Mouse (Mus musculus) CH12.LX (cell line): ENCODE measurements around the gene Fmnl1. TPM values are rescaled to one million over a fixed set of nuclear protein-coding genes. Genes with fewer than 3 reads are reported as not detected.

Experiments used
- DNase-seq: peaks from one replicate; pipeline ENCODE4 v3.0.0-alpha.2; 2013; ENCODE audit errors: extremely low read depth
- H3K27ac ChIP-seq: 2 replicates; pipeline ENCODE4 v1.5.1; 2012; ENCODE audit warnings: low read depth, mild to moderate bottlenecking, control low read depth, moderate library complexity; ENCODE audit not compliant: insufficient read depth
- H3K27me3 ChIP-seq: replicated peaks from 2 replicates; pipeline ENCODE3; 2012; ENCODE audit warnings: inconsistent platforms
- H3K36me3 ChIP-seq, 2 experiments: replicated peaks in 1 of 2; 2 replicates each; pipeline versions ENCODE3 to v1.6.1; 2012; ENCODE audit warnings: inconsistent platforms in 1 of 2, low read length in 1 of 2, mild to moderate bottlenecking in 1 of 2, mixed read lengths in 1 of 2, moderate library complexity in 1 of 2; ENCODE audit not compliant: control insufficient read depth in 1 of 2, insufficient read depth in 1 of 2
- H3K4me1 ChIP-seq, 2 experiments: 2 replicates each; pipeline ENCODE4 v1.6.1; 2012; ENCODE audit warnings: inconsistent platforms in 1 of 2, moderate library complexity in 1 of 2; ENCODE audit not compliant: insufficient read depth in 2 of 2, control insufficient read depth in 1 of 2
- H3K4me2 ChIP-seq: 2 replicates; pipeline ENCODE4 v1.6.1; 2012; ENCODE audit warnings: low read depth, mild to moderate bottlenecking, control low read depth; ENCODE audit not compliant: poor library complexity, insufficient read depth, severe bottlenecking
- H3K4me3 ChIP-seq, 3 experiments: fragments of 150-350 bp in 1 of 3; sonication (generic) in 1 of 3; replicated peaks in 1 of 3; 2 replicates each; pipeline versions ENCODE3 to v1.5.1; 2011 to 2012; ENCODE audit warnings: low read depth in 2 of 3, low read length in 2 of 3, mild to moderate bottlenecking in 2 of 3, moderate library complexity in 2 of 3, control low read depth in 1 of 3, improper control_type of control experiment in 1 of 3, inconsistent platforms in 1 of 3, mixed read lengths in 1 of 3; ENCODE audit not compliant: poor library complexity in 1 of 3
- H3K79me2 ChIP-seq: replicated peaks from 2 replicates; pipeline ENCODE4 v1.6.1; 2012; ENCODE audit warnings: mild to moderate bottlenecking, moderate library complexity; ENCODE audit not compliant: control insufficient read depth, poor library complexity, insufficient read depth, severe bottlenecking; ENCODE audit errors: extremely low read depth
- H3K9ac ChIP-seq: 2 replicates; pipeline ENCODE4 v1.6.1; 2012; ENCODE audit warnings: low read depth, mild to moderate bottlenecking, control low read depth, moderate library complexity; ENCODE audit not compliant: insufficient read depth
- H3K9me3 ChIP-seq: replicated peaks from 2 replicates; pipeline ENCODE3; 2012; ENCODE audit warnings: low read length, inconsistent platforms, mixed read lengths
- BHLHE40 ChIP-seq: IDR thresholded peaks from 2 replicates; pipeline ENCODE4 v1.6.1; 2011; ENCODE audit warnings: mild to moderate bottlenecking, low read depth, low read length, improper control_type of control experiment
- CHD1 ChIP-seq: IDR thresholded peaks from 2 replicates; pipeline ENCODE4 v1.6.1; 2012; ENCODE audit warnings: low read depth, low read length, improper control_type of control experiment, inconsistent platforms
- CHD2 ChIP-seq: IDR thresholded peaks from 2 replicates; pipeline ENCODE4 v1.6.1; 2011; ENCODE audit warnings: low read length, improper control_type of control experiment
- CTCF ChIP-seq, 2 experiments: IDR thresholded peaks in 1 of 2; conservative IDR thresholded peaks in 1 of 2; 2 replicates each; pipeline ENCODE4 v1.5.1; 2011 to 2012; ENCODE audit warnings: low read depth in 2 of 2, low read length in 2 of 2, improper control_type of control experiment in 1 of 2, inconsistent platforms in 1 of 2, mild to moderate bottlenecking in 1 of 2, moderate library complexity in 1 of 2
- E2F4 ChIP-seq: IDR thresholded peaks from 2 replicates; pipeline ENCODE4 v1.6.1; 2011; ENCODE audit warnings: low read depth, low read length, improper control_type of control experiment; ENCODE audit not compliant: insufficient replicate concordance
- ELF1 ChIP-seq: IDR thresholded peaks from 2 replicates; pipeline ENCODE4 v1.6.1; 2014; ENCODE audit warnings: low read depth, mild to moderate bottlenecking, inconsistent platforms, low read length, improper control_type of control experiment
- GABPA ChIP-seq: IDR thresholded peaks from 2 replicates; pipeline ENCODE4 v1.6.1; 2012; ENCODE audit warnings: low read depth, low read length, improper control_type of control experiment, inconsistent platforms; ENCODE audit not compliant: insufficient replicate concordance
- HCFC1 ChIP-seq: IDR thresholded peaks from 2 replicates; pipeline ENCODE4 v1.6.1; 2012; ENCODE audit warnings: low read depth, mild to moderate bottlenecking, inconsistent platforms, low read length, improper control_type of control experiment
- IRF4 ChIP-seq: IDR thresholded peaks from 2 replicates; pipeline ENCODE4 v1.6.1; 2014; ENCODE audit warnings: low read depth, mild to moderate bottlenecking, inconsistent platforms, low read length, improper control_type of control experiment
- JUN ChIP-seq: IDR thresholded peaks from 2 replicates; pipeline ENCODE4 v1.6.1; 2011; ENCODE audit warnings: low read depth, mild to moderate bottlenecking, low read length, improper control_type of control experiment, moderate library complexity; ENCODE audit not compliant: insufficient read depth
- KAT2A ChIP-seq: IDR thresholded peaks from 2 replicates; pipeline ENCODE4 v1.6.1; 2012; ENCODE audit warnings: low read length, improper control_type of control experiment, inconsistent platforms; ENCODE audit not compliant: insufficient replicate concordance
- MAFK ChIP-seq: IDR thresholded peaks from 2 replicates; pipeline ENCODE4 v1.6.1; 2011; ENCODE audit warnings: low read length, improper control_type of control experiment; ENCODE audit not compliant: insufficient replicate concordance
- MAX ChIP-seq: IDR thresholded peaks from 2 replicates; pipeline ENCODE4 v1.6.1; 2011; ENCODE audit warnings: low read length, improper control_type of control experiment
- NELFE ChIP-seq: IDR thresholded peaks from 2 replicates; pipeline ENCODE4 v1.6.1; 2011; ENCODE audit warnings: low read depth, low read length, improper control_type of control experiment
- PAX5 ChIP-seq: IDR thresholded peaks from 2 replicates; pipeline ENCODE4 v1.6.1; 2012; ENCODE audit warnings: low read length, inconsistent platforms, mixed read lengths
- POLR2A ChIP-seq: IDR thresholded peaks from 2 replicates; pipeline ENCODE4 v1.6.1; 2011; ENCODE audit warnings: low read depth, mild to moderate bottlenecking, improper control_type of control experiment, low read length
- POLR2AphosphoS2 ChIP-seq: IDR thresholded peaks from 2 replicates; pipeline ENCODE4 v1.6.1; 2011; ENCODE audit warnings: low read depth, low read length, improper control_type of control experiment
- RAD21 ChIP-seq: IDR thresholded peaks from 2 replicates; pipeline ENCODE4 v1.6.1; 2011; ENCODE audit warnings: low read depth, mild to moderate bottlenecking, low read length, improper control_type of control experiment, moderate library complexity
- SIN3A ChIP-seq: IDR thresholded peaks from 2 replicates; pipeline ENCODE4 v1.6.1; 2012; ENCODE audit warnings: low read length, improper control_type of control experiment, inconsistent platforms
- SMC3 ChIP-seq: IDR thresholded peaks from 2 replicates; pipeline ENCODE4 v1.6.1; 2011; ENCODE audit warnings: low read depth, low read length, improper control_type of control experiment
- TBP ChIP-seq: conservative IDR thresholded peaks from 2 replicates; pipeline ENCODE4 v1.6.1; 2011; ENCODE audit warnings: low read depth, low read length, improper control_type of control experiment
- USF1 ChIP-seq: IDR thresholded peaks from 2 replicates; pipeline ENCODE4 v1.6.1; 2014; ENCODE audit warnings: low read depth, mild to moderate bottlenecking, inconsistent platforms, low read length, improper control_type of control experiment
- ZKSCAN1 ChIP-seq: IDR thresholded peaks from 2 replicates; pipeline ENCODE4 v1.6.1; 2012; ENCODE audit warnings: low read depth, inconsistent platforms, low read length, improper control_type of control experiment, borderline replicate concordance
- ZMIZ1 ChIP-seq: IDR thresholded peaks from 2 replicates; pipeline ENCODE4 v1.6.1; 2012; ENCODE audit warnings: low read depth, mild to moderate bottlenecking, inconsistent platforms, low read length, improper control_type of control experiment
- ZNF384 ChIP-seq: IDR thresholded peaks from 2 replicates; pipeline ENCODE4 v1.6.1; 2012; ENCODE audit warnings: low read depth, low read length, improper control_type of control experiment, inconsistent platforms
- dilution Hi-C: fragments of 300-500 bp; cut with MboI; formaldehyde crosslinking; loops from 2 replicates; pipeline ENCODE4 v1.14.3; 2020; ENCODE audit warnings: low sequenced_read_pairs; ENCODE audit not compliant: extremely low pct_unique_long_range_greater_than_20kb, extremely low pct_ligation_motif_present
- in situ Hi-C: fragments of 300-500 bp; cut with MboI; formaldehyde crosslinking; loops from 3 replicates; pipeline ENCODE4 v1.14.3; 2019; ENCODE audit warnings: low sequenced_read_pairs, low pct_ligation_motif_present, low pct_unique_long_range_greater_than_20kb, mixed read lengths
- polyA plus RNA-seq: library from polyadenylated mRNA; unstranded; fragments of >175 nt; gene quantifications from 2 replicates; pipeline ENCODE4 v1.2.1, GENCODE M21; 2012; ENCODE audit warnings: low read depth; ENCODE audit not compliant: insufficient read length
- total RNA-seq, 2 experiments: library from RNA; depleted of rRNA; stranded (reverse); fragments of 300-350 nt in 1 of 2; fragments of >200 nt in 1 of 2; gene quantifications; 2 replicates each; pipeline ENCODE4 v1.2.3; 2012 to 2014

Fmnl1 gene
- total and polyA plus RNA-seq, 3 experiments = 6.9 to 118 (median 35.0) TPM

DNA sequence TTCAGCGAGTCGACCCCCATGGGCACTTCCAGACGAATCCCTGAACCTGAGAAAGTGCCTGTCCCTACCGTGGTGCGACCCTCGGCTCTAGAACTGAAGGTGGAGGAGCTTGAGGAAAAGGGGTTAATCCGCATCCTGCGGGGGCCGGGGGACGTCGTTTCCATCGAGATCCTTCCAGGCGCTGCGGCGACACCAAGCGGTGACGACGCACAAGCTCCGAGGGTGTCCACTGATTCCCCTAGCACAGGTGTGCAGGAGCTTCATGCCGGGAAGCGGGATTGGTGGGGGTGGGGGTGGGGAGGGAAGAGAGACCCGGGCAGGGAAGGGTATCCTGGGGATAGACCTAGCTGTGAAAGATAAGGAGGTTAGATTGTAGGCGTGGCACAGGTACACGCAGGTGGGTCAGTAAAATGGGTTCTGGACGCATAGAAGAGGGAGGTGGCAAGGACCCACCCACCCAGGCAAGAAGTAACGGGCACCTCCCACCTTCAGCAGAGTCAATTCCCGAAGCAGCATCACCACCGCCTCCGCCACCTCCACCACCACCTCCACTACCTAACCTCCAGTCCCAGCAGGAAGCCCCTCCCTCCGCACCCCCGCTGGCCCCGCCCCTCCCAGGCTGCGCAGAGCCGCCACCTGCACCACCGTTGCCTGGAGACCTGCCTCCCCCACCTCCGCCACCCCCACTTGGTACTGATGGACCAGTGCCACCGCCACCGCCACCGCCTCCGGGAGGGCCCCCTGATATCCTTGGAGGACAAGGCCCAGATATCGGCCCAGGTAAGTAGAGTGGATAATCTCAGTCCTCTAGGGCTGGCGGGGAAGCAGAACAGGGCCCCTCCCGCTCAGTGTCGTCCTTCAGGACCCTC lies 22.3 kb downstream of the Fmnl1 start:
- peaks cover 0 to 13% of the 10 kb centered on the region in 2 experiments; a peak in 2 of 4 replicates for H3K4me1 ChIP-seq
- no peaks in the 10 kb centered on the region for H3K79me2 ChIP-seq
- peaks cover 97 to 99% of the 10 kb centered on the region in 2 experiments for H3K36me3 ChIP-seq
- H3K9me3 ChIP-seq = no peaks in the 10 kb centered on the region
- TF ChIP-seq BHLHE40 = no peak
- TF ChIP-seq CHD1 = no peak
- TF ChIP-seq NELFE = no peak
- TF ChIP-seq POLR2A = no peak
- TF ChIP-seq CTCF (conservative IDR thresholded peaks at IDR 0.05 in 1 of 2, IDR thresholded peaks at IDR 0.05 in 1 of 2; ENCODE audit: low read depth in 2 of 2, low read length in 2 of 2) = no peak
- no peak for TF ChIP-seq IRF4
- TF ChIP-seq MAX = no peak
- TF ChIP-seq JUN = no peak
- TF ChIP-seq ZNF384 = no peak
- no peak for TF ChIP-seq SMC3
- no peak for TF ChIP-seq ZMIZ1
- no peak for TF ChIP-seq CHD2
- TF ChIP-seq USF1 = no peak
- no peak for TF ChIP-seq GABPA
- TF ChIP-seq SIN3A = no peak
- TF ChIP-seq ZKSCAN1 = no peak
- no peak for TF ChIP-seq RAD21
- no peak for TF ChIP-seq E2F4
- no peak for TF ChIP-seq MAFK
- TF ChIP-seq ELF1 = no peak
- in situ Hi-C loops = no loop called here
- no peak overlapping the region for H3K4me3 ChIP-seq
- no peak for DNase-seq
- no peak overlapping the region for H3K4me2 ChIP-seq
- H3K9ac ChIP-seq = no peak overlapping the region
- dilution Hi-C loops = no loop called here
- no peak overlapping the region for H3K27ac ChIP-seq
- no peaks in the 10 kb centered on the region for H3K27me3 ChIP-seq

DNA sequence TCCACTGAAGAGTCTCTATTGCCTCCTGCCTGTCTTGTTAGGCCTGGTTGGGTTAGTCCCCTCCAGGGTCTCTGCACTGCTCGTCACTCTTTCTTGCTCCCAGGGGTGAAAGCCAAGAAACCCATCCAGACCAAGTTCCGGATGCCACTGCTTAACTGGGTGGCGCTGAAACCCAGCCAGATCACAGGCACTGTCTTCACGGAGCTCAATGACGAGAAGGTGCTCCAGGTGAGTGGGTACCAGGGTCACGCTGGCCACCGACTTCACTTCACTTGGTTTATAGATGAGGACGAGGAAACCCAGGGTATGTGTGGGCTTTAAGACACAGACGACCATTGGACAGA lies 22.9 kb downstream of the Fmnl1 start:
- no peak for DNase-seq
- peaks cover 98 to 100% of the 10 kb centered on the region in 2 experiments for H3K36me3 ChIP-seq
- in situ Hi-C loops (no loop called here), dilution Hi-C loops (no loop called here)
- no peaks in the 10 kb centered on the region for H3K9me3 ChIP-seq
- no peaks in the 10 kb centered on the region for H3K27me3 ChIP-seq
- no peak overlapping the region for H3K4me3 ChIP-seq
- H3K9ac ChIP-seq = no peak overlapping the region
- TF ChIP-seq ZNF384 (no peak), TBP (no peak), GABPA (no peak), POLR2A (no peak), HCFC1 (no peak), POLR2AphosphoS2 (no peak), SIN3A (no peak), PAX5 (no peak), KAT2A (no peak), IRF4 (no peak), MAX (no peak), ZMIZ1 (no peak), ELF1 (no peak), NELFE (no peak), CHD2 (no peak)
- no peak overlapping the region for H3K27ac ChIP-seq
- peaks cover 0 to 13% of the 10 kb centered on the region in 2 experiments; a peak in 2 of 4 replicates for H3K4me1 ChIP-seq
- H3K4me2 ChIP-seq = no peak overlapping the region
- H3K79me2 ChIP-seq = no peaks in the 10 kb centered on the region
